Mouse (Mus musculus) urinary bladder, postnatal 36 days (tissue): ENCODE results near the gene Ptprq.

Source experiments
- DNase-seq, 2 experiments: peaks; one replicate each; pipeline ENCODE4 v3.0.0; 2022; ENCODE audit warnings: low spot score in 2 of 2, mixed read lengths in 1 of 2

The Ptprq gene

DNA sequence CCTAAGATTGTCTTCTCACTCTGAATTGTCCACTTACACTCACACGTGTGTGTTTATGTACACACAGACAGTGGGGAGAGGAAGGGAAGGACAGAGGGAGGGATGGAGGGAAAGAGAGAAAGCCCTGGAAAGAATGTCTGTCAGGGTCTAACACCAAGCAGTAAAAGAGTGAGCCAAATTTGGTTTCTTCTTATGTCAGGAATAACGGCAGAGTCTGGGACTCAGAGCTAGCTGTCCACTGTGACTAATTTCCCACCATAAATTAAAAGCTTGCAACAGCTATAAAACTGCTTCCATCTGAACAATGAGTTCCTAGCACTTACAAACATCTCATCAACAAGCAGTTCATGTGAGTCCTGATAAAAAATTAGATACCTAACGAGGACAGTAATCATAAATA is 91.7 kb downstream of the Ptprq start:
- no peak for DNase-seq

DNA sequence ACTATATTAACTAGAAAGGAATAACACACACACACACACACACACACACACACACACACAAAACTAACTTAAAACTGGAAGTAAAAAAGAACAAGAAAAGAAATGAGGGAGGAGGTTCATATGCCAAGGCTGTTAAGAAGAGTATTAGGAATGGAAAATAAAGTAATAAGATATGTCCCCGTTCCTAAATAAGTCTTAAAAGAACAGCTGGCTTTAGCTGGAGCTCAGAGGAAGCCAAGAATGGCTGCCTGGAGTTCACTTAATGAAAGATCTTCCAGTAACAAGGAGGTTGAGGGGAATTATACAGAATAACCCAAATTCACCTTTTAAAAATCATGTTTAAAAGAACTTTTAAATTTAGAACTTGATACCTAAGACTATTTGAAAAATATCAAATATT is 93.2 kb downstream of the Ptprq start:
- no peak for DNase-seq

DNA sequence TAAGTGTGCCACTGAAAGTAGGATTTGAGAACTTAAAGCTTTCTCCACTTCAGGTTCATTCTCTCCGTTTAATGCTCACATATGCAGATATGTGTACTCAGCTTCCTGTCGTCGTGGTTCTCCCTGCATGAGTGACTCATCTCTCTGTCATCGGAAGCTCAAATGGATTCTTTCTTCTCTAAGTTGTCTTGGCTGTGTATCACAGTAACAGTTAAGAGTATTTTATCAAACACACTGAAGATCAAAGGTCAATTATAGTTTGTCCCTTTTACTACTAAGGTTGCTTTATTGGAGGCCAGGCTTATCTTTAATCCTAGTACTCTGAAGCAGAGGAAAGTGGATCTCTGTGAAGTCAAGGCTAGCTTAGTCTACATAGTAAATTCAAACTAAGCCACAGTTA is 95.6 kb downstream of the Ptprq start:
- DNase-seq: no peak

DNA sequence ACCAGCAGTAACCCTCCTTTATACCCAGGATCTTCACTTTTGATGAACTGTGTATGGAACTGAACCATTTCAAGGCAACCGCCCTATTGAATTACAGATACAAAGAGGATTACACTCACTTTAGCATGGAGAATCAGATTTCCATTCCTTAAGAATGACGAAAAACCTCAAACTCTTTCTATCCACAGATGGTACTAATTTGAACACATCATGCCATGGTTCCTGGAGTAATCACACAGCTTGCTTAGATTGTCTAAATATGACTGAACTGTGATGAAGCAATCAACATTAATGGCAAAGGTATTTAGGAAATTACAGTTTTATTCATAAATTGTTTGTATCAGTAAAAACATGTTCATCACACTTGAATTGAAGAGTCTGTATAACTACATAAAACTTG is 104.4 kb downstream of the Ptprq start:
- no peak for DNase-seq

DNA sequence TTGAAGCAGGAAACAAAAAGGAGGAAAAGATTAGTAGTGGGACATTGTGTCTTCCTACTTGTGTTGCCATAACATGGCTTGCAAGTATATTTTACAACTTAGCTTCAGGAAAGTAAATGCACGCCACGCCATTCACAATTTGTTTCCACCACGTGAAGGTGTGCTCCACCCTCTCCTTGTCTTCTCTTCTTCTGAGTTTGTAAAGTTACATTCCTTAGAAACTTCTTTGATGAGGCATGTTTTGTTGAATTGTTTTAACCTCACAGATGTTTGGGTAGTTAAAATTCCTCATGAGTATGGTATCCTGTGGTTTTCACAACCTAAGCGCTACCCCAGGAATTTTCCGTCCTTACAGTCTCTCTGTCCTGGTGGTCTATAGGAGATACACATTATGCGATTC is 118.5 kb downstream of the Ptprq start:
- DNase-seq: no peak

DNA sequence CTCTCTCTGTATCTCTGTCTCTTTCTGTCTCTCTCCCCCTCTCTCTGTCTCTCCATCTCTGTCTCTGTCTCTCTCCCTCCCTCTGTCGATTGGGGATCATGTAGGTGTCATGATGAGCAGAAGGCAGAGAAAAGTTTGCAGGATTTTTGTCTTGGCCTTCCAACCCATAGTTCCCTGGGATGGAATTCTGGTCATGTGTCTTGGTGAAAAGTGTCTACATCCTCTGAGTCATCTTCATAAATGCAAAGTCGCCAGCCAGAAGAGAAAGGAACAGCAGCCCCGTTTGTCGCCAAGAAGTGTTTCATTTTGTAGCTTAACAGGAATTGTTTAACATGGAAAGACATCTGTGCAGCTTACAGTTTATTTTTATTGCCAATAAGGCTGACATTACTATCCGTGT is 136.5 kb downstream of the Ptprq start:
- no peak for DNase-seq

DNA sequence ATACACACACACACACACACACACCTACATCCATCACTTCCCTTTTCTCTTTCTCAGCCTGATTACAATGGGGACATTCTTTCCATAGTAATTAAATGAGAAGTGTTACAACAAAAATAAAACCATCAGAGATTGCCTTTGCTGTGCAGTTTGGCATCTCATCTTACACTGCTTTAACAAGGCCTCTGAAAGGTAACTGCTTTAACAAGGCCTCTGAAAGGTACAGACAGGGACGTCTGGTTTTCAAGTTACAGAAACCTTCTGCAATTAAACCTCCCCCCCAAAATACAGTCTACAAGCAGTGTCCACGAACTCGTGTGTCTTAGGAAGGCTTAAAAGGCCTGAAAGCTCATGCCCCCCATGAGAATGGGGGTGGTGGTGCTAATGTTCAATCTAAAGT is 150.8 kb downstream of the Ptprq start:
- no peak for DNase-seq

DNA sequence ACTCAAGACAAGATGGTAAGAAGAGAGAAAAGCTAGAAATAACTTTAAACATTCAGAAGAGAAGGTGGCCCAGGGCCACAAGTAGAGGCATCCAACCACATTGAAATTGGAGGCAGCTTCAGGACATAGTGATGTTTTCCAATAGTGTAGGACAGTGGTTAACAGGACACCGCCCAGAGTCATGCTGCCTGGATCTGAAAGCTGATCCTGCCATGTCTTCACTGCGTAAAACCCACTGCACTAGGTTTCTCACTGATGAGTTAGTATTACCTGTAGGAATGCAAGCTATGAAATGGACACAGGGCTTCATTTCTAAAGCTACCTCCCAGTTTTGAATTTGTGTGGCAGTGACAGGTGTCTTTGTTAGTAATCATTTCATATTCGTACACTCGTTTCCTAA is 151.6 kb downstream of the Ptprq start:
- DNase-seq: no peak

DNA sequence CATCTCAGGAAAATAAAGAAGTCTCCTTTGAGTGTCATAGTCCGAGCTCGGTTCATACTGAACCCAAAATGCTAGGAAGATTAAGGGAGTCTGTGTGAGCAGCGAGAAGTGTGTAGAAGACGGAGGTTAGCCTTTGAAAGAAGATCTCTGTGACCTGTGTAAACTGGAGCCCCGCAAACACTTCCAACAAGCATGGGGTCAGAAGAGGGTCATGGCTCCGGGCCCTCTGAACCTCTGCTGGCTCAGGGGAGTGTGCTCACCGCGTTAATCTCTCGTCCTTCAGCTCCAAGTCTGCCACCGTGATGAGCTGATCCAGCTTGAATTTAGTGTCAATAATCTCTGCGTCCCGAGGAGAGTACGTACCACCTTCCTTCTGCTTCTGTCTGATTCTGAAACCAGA is 157.0 kb downstream of the Ptprq start:
- no peak for DNase-seq

DNA sequence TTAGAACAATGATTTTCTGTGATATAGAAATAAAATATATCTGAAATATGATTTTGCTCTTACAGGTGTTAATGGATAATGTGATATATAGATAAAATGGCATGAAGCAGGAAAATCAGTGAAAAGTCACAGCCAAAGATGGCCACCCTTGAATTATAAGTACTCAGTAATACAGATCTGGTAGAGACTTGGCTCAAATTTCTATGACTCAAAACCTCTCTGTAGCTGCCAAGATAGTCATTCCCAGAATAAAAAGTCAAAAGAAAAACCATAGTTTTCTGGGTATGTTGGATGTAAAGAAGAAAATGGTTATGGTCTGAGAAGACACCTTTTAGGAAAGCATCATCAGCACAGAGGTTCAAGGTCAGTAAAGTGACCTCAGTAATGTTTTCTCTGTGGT is 159.0 kb downstream of the Ptprq start:
- DNase-seq: no peak

DNA sequence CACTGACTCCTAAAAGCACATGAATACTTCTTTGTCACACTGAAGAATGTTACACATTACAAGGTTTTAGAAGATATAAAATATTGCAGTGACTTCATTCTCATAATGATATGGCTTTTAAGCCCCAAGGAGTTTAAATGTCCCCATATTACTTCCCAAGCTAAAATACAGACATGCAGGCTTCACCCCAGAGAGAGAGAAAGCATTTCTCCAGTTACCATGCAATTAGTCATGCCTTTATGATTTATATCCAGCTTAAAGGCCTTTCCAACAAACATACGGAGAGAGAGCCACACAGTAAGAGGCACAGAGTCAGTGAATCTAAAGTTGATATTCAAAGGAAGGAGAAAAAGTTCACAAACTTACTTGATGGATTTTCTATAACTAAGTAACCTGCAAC is 176.8 kb downstream of the Ptprq start:
- no peak for DNase-seq

DNA sequence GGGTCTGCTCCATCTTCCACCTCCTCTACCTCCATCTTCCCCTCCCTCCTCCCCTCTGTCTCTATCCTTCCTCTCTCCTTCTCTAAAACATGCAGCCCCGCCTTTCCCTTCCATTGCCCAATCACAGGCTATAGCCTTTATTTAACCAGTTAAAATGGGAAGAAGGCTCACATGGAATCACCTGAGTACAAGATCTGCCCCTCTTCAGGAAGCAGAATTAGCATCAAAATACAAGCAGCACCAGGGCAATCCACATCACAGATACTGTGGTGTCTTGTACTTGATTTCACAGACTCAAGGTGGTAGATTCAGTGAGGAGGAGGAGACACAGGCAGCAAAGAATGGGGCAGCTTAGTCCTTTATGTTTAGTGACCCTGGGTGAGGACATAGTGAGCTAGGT is 191.1 kb downstream of the Ptprq start:
- no peak for DNase-seq

DNA sequence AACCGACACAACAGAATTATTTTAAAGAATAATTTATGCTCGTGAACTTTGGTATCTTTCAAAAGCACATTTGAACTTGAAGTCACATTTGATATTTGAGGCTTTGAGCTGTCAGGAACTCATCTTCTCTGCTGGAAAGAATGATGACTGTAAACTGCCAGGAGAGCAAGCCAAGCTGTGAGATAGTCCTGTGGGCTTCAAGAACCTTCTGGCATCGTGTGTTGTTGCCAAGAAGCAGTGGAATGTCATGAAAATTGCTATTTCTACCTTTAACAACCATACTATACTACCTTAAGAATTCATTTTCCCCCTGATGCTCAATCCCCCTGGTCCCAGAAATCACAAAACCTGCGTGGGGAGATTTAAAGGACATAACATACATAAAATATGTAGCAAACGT is 200.6 kb downstream of the Ptprq start:
- no peak for DNase-seq

DNA sequence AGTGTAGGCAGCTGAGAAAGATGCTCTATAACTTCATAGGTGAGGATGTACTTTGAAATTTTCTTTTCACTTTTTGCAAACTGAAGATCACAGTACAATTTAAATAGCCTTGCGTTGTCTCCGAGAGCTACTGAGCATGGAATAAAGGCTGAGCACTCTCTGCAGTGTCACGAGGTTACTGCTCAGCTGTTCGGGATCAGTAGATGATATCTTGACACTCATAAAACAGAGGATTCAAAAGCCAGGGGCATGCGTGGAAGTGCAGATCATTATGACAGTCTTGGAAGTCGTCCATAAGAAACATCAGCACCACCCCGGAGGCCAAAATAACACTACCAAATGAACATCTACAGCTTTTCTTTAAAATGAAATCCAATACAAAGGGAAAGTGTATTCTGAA is 203.2 kb downstream of the Ptprq start:
- DNase-seq: no peak

DNA sequence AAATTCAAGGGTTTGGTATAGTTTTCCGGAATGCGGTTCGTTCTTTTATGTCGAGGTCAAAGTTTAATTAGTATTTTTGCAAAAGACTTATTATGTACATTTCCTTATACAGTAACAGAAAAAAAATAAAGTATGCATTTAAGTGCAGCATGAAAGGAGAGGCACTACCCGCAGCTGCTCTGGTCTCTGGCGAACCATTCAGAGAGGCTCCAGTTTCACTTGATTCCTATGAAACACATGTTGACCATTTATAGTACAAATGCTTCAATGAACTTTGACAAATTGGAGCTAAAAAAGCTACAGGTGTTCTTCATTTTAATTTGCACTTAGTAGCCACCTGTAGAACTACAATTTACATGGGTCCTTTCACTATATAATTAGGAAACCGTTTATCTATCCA is 205.1 kb downstream of the Ptprq start:
- DNase-seq: no peak

DNA sequence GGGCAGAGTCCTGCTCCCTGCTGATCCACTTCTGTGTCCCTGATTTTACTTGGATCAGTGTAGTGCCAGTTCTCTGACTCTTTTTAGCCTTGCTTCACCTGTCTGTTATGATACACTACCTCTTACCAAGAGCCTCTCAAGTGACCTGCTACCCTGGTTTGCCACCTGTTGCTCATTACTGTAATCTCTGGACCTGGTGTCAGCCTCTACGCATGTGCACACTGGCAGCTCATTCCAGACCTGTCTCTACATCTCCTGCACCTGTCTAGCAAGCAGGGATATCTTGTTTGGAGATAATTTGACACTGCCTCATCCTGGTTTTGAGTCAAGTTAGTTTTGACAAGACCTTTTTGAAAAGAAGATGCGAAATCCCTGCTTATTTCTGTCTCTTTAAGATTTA is 213.5 kb downstream of the Ptprq start:
- no peak for DNase-seq

DNA sequence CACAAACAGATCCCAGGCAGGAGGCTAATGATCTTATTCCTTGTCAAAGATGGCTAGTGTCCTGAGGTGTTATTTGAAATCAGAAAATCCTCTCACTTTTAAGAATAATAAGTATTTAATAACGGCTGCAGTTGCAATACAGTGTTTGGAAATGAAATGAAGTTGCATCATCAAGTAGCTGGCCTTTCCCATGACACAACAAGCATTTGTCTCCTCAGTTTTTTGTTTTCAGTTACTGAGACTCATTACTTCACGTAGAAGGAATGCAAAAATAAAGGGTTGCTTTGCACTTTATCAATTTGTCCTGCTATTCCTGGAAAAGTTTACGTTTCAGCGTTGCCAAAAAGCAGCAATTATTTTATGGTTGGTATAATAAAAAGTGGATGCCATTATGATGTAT is 216.4 kb downstream of the Ptprq start:
- DNase-seq: no peak

DNA sequence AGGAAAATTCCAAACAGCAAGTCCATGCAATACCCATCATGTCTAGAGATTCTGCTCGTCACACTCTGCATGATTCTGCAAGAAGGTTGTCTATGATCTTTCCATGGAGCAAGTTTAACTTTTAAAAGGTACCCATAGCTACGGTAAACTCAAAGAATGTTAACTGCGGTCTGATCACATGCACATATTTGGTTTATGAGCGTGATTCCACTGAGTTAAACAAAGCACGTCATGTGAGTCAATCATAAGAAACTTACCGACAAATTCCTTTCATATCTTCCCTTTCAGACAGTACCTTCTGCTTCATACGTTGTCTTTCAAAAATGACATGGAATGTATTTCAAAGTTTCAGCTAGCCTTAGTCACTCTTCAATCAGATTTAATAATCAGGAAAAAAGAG is 217.7 kb downstream of the Ptprq start:
- DNase-seq: no peak

DNA sequence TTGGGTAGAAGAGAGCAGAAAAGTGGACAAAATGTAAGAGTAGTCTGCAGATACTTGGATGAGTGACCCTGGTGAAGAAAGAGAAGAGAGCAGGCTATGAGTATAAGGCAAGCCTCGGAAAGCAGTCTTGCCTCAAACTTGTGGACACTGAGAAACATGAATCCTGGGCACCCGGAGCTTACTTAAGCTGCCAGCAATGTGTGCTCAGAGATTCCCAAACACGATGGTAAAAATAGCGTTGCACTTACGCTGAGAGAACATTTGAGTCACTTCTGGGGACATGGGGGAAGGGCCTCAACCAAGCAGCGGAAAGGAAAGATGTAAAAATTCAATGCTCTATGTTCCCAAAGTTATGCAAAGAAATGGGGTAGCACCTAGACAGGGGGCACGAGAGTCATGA is 220.2 kb downstream of the Ptprq start:
- DNase-seq: no peak

DNA sequence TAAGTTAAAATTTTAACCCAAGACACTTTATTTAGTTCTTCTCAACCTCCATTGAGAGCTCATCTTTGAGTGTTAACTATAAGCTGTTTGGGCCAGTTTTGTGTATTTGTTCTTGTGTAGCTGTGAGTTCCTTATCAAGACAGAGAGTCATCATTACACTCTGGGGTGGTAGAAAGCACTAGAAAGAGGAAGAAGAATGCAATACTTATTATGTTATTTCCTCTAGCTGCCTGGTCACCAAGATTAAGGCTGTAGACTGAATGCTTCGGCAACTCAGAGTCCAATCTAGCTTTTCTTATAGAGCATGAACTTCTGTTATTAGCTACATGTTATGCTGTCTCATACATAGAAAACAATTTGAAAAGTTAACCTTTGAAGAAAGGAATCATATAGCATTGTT is 223.4 kb downstream of the Ptprq start:
- no peak for DNase-seq

DNA sequence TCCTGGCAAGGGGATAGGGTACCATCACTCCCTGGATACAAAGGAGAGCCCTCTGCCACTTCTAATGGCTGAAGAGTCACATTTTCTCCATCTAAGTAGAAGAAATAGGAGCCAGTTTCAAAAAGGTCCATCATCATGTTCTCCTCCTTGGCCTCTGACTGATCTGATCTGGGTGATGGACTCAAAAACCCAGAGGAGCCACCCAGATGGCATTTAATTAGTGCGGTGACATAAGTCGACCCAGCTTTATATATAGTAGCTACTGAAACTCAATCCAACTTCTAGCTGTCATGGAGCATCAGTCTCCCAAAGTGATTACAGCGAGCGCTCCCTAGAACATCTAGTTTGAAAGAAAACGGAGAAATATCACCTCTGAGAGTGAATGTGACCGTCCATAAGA is 225.3 kb downstream of the Ptprq start, which contains the start of gene Myf6:
Gene Myf6 (minus strand): TSS at position 170 of the 400 bp plus-strand sequence.
- DNase-seq: no peak

DNA sequence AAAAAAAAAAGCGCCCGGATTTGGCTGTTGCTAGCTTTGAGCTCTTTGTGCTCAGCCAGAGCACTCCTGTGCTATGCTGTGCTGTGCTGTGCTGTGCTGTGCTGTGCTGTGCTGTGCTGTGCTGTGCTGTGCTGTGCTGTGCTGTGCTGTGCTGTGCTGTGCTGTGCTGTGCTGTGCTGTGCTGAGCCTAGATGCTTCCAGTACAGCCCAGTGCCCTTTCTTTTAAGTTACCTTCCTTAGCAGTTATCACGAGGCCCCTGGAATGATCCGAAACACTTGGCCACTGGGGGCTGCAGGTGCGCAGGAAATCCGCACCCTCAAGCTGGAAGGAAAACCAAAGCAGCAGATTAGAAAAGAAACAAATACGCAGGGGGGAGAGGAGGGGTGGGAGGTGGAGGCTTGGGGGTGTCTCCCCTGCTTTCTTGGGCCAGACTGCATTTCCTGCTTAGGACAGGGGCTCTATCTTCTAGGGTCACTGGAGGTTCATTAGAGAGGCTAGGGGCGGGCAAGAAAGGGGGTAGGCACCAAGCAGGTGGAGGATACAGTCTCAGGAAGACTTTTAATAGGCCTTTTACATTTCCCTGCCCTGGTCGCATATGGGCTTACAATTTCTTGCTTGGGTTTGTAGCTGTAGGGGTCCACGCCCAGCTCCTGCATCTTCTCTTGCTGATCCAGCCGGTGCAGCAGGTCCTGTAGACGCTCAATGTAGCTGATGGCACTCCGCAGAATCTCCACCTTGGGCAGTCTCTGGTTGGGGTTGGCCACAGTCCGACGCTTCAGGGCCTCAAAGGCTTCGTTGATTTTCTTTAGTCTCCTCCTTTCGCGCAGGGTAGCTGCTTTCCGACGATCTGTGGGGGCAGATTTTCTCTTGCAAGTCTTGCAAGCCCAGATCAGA is 226.0 kb downstream of the Ptprq start:
- no peak for DNase-seq

DNA sequence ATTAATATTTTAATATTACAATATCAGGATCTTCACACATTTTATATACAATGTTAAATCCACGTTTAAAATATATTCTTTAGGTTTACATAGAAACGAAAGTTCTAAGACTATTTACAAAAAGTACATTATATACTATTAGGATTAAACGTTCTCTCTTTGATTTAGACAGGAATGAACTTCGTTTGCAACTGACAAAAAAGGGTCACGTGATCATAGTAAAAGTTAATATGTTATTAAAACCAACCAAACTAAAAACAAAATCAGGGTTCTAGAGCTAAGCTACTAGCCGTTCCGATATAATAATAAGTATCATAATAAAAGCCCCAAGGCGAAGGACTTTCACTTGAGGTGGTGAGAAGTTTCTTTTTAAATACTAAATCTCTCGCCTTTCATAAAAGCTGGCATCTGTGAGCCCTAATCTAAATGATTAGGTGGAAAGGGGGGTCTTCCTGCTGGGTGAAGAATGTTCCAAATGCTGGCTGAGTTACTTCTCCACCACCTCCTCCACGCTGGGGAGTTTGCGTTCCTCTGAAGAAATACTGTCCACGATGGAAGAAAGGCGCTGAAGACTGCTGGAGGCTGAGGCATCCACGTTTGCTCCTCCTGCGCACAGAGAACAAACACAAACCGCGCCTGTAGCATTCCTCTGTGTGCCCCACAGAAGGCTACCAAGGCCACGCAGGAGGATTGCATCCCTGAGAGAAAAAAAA is 226.8 kb downstream of the Ptprq start:
- DNase-seq: no peak
